Mouse (Mus musculus) layer of hippocampus, adult 9-10 months (tissue): ENCODE data around the gene Socs3.

Experiments used
- DNase-seq: peaks from one replicate; pipeline ENCODE4 v3.0.0; 2022; ENCODE audit warnings: low spot score

Gene Socs3

GRCm38 (mm10) chr11:117954819-117955218, 15.0 kb downstream of the Socs3 start:
- no peak for DNase-seq

GRCm38 (mm10) chr11:117954094-117954493, 15.8 kb downstream of the Socs3 start:
- DNase-seq: no peak

- no peak for DNase-seq
Measured at GRCm38 (mm10) chr11:117952174-117952933, 17.5 kb downstream of the Socs3 start.

- no peak for DNase-seq
Measured at GRCm38 (mm10) chr11:117951391-117951790, 18.5 kb downstream of the Socs3 start.

DNA sequence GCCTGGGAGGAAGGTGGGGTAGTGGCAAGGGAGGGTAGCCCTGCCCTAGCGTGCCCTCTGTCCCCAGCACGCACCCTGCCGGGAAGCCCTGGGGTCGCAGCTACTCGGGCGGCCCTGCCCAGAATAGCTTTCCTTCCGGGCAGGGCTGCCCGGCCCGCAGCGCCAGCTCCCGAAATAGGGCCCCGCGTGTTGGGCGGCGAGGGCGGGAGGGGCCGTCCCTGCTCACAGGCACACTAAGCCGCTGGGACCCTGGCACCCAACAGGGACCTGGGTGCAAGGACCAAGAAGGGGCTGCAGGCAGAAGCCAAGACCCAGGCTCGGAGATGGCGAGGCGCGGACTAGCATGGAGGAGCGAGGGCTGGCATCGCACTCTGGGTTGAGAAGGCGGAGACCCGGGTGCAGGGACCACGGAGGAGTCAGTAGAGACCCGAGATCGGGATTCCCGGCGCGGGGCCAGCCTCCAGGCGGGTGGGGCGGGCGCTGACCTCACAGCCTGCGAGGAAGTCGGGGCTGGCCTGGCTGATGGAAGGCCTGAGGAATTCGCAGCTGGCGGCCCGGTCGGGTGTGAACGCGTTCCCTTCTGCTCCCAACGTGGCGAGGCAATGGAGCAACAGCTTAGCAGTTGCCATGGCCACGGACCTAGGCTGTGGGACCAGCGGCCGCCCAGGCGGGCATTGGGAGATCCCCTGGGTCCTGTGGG, 20.3 kb downstream of the Socs3 start:
- no peak for DNase-seq

- DNase-seq: no peak
Measured at GRCm38 (mm10) chr11:117946996-117947419, 22.8 kb downstream of the Socs3 start.

DNA sequence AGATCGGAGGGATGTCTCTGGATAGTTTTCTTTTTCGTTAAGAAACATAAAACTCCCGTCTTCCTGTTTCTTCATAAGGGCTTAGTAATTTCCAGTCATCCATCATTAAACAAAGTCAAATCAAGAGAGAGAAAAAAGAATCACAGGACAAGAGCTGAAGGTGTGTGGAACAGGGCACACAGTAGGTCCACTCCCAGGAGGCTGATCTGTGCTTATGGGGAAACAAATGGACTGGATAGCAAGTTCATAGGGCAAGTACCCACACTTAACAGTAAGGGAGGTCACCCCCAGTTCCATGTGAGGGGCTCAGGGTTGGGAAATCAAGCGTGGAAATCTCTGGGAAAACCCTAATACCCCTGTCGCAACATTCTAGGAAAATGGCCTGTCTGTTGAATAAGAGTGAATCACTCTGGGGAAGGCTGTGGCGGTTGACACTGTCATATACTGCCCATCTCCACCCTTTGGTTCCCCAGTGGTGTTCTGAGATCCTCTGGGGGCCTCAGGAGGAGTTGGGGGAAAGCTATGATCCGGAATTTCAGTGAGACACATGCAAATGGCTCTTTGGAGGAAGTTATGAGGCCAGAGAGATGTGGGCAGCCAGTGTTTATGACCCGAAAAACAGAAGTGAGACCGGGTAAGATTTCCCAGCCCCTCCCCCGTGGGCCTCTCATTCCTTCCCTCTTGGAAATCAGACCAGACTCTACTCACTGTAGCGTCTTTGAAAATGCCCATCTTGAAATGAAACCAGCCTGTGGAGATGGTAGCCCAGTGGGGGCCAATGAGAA, 23.5 kb downstream of the Socs3 start:
- no peak for DNase-seq

DNA sequence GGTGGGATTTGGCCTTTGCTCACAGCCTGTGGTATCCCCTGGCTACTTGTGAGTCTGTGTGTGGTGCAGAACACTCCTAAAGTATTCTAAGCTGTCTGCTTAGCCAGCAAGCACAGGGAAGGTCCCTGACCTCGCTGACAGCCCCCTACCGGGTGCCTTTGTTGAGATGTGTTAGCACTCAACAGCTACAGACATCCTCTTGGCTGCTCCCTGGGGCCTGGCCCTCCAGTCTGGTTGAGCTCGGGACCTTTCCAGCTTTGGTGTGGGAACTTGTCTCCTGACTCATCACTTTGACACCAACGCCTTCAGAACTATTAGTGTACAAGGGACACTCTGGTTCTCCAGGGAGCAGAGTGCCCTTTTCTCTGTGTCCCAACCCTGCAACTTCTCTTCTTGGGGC, 28.0 kb downstream of the Socs3 start:
- no peak for DNase-seq

DNA sequence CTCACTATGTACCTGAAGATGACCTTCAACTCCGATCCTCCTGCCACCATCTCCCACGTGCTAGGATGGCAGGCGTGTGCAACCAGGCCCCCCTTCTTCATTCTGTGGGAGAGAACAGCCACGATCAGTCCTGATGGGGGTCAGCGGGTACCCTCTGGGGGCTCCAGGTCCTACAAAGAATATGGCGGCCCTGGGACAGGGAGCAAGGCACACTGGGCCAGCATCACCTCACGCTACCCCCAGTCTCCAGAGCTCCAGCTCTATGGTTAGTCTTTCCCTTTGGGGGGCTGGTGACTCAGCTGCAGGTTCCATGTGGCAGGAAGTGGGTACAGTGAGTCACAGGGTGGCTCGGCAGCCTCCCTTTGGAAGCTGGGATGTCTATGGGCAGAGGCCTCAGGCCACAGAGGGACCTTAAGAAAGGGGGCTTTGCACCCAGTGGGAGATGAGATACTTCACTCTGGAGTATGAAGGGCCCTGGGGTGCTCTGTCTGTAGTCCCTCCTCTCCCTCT, 28.5 kb downstream of the Socs3 start:
- DNase-seq: no peak

GRCm38 (mm10) chr11:117940881-117941280, 29.0 kb downstream of the Socs3 start:
- DNase-seq: no peak

GRCm38 (mm10) chr11:117939741-117940285, 30.0 kb downstream of the Socs3 start:
- no peak for DNase-seq

- DNase-seq: no peak
Measured at GRCm38 (mm10) chr11:117939004-117939730, 30.7 kb downstream of the Socs3 start.

- DNase-seq: no peak
Measured at GRCm38 (mm10) chr11:117936202-117936601, 33.6 kb downstream of the Socs3 start.

DNA sequence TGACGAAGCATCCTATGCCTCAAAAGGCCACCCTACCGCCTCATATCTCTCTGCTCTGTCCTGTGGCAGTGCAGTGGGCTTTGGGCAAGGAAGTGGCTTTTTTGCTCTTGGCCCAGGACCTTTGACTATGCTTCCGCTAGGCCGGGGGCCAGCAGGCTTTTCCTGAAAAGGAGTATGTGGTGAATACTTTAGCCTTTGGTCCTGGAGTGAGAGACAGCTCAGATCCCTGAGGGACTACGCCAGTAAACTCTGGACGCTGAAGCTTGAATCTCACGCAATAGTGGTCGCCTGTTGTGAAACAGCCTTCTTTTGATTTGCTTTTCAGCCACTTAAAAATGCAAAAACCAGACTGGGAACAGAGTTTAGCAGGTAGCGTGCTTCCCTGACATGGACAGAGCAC, 34.2 kb downstream of the Socs3 start:
- DNase-seq: no peak

- no peak for DNase-seq
Measured at GRCm38 (mm10) chr11:117934576-117935368, 35.1 kb downstream of the Socs3 start.

GRCm38 (mm10) chr11:117934168-117934567, 35.7 kb downstream of the Socs3 start:
- DNase-seq: no peak

DNA sequence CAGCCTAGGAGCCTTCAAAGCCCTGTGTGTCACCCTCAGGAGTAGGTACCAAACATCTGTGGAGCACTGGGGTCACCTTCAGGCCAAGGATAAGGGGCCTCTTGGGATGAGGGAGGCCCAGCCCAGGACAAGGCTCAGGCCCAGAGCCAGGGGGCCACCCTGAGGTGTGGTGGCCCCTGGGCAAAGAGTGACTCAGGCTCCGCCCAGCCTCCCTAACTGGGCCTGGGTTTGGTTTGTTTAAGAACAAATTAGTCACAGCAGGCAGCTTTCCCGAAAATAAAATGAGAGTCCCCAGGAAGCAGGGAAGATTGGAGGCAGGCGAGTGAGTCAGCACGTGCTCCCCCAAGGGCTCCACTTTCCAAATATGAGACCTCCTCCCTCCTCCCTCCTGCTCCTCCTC, 37.7 kb downstream of the Socs3 start:
- no peak for DNase-seq

DNA sequence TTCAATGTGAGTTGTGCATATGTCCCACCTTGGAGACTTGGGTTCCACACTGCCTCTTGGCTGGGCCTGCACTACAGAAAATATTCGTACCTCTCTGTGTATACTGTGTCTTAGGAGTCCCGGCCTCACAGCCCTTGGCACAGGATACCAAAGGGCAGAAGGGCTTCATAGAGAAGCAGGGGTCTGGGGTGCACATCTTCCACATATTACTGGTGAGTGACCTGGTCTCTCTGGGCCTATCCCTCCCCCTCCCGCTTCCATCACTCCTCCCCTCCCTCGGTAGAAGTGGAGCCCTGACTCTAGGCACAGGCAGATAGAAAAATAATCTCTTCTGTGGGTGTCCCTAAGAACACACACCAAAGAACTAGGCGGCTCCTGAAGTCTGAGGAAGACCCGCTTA, 38.3 kb downstream of the Socs3 start:
- no peak for DNase-seq

DNA sequence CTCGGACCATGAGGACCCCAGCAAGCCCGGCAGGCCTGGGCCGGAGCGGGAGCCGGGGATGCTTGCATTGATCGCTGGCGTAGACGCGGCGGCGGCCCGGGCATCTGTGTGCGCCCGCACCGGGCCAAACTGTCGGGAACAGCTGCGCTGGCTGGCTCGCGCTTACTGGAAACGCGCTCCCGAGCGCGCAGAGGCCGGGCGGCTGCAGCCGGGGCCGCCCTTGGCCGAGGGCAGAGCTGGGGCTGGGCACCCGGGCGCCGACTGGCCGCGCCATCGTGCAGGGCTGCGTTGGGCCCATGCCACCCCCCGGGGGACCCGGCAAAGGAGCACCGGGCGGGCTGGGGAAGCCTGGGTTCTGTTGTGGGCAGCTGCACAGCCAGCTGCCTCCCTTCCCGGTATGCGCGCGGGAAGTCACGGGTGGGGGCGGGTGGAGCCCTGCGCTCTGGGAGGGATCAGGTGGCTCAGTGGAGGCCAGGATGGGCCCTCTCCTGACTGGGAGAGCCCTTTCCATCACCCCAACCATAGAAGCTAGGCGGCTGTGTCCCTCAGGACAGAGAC, 39.0 kb downstream of the Socs3 start:
- no peak for DNase-seq

GRCm38 (mm10) chr11:117925541-117925940, 44.3 kb downstream of the Socs3 start:
- DNase-seq: no peak
